Mouse (Mus musculus): ENCODE results near the gene Acap1. TPM values are rescaled to one million over a fixed set of nuclear protein-coding genes. Genes with fewer than 3 reads are reported as not detected.

The Acap1 gene
- polyA plus RNA-seq, 1 experiment from 2014 or later, result 0.83 TPM

DNA sequence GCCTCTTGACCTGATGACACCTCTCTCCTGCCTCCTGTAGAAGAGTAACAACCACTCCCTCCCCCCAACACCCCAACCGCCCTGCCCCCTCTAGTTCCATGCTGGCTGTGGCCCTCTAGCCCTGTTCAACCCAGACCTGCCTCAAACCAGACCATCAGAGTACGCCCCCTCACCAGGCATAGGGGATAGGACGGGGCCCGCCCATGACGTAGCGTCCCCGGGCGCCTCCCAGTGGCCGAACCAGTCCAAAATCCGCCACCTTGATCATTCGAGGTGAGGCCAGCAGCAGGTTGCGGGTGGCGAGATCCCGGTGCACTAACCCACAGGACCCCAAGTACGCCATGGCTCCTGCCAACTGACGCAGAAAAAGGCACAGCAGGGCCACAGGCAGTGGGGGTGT is 40.0 kb downstream of the Acap1 start:
- H3K9ac ChIP-seq, result no peak overlapping the region
- H3K36me3 ChIP-seq (replicated peaks), result peaks cover 17% of the 10 kb centered on the region
- peaks cover 12% of the 10 kb centered on the region for H3K4me1 ChIP-seq
- 0 out of 2 replicates have a peak overlapping the region, but pooled peaks have one; percentile 33 for H3K27ac ChIP-seq
- H3K27me3 ChIP-seq, result peaks cover 27% of the 10 kb centered on the region
- WGBS, result 16% methylated on average over 16 of the region's 16 CpGs
- H3K4me3 ChIP-seq (replicated peaks), result no peak overlapping the region
- no peaks in the 10 kb centered on the region for H3K9me3 ChIP-seq
- no peak; the same call in 1 of the 2 replicates for ATAC-seq (ENCODE audit: low FRiP score)
- peak overlapping the region; percentile 4; the same call in 1 of the 2 replicates for H3K4me2 ChIP-seq

DNA sequence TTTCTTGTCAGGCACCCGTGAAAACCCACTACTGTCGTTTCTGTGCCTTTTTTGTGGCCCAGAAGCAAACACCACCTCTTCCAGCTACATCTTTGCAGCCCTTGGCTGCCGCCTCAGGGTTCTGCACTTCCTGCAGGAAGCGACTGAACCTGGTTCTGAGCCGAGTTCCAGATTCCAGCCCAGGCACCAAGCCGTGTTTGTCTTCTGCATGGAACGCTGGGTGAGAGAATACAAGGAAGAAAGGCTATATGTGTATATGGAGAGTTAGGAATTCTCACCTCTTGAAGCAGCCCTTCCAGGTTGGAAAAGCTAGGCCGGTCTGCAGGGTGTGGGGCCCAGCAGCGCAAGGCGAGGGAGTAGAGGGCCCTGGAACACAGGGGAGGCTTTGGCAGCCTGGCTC is 40.7 kb downstream of the Acap1 start:
- Histone ChIP-seq H3K4me3 (replicated peaks) (no peak overlapping the region), H3K9me3 (no peaks in the 10 kb centered on the region), H3K9ac (no peak overlapping the region), H3K36me3 (replicated peaks) (peaks cover 23% of the 10 kb centered on the region), H3K4me1 (peaks cover 15% of the 10 kb centered on the region), H3K27me3 (peaks cover 23% of the 10 kb centered on the region), H3K27ac (0 out of 2 replicates have a peak overlapping the region, but pooled peaks have one; percentile 33), H3K4me2 (no peak overlapping the region)
- no peak for ATAC-seq (ENCODE audit: low FRiP score)
- WGBS, result 88% methylated on average over 10 of the region's 10 CpGs

DNA sequence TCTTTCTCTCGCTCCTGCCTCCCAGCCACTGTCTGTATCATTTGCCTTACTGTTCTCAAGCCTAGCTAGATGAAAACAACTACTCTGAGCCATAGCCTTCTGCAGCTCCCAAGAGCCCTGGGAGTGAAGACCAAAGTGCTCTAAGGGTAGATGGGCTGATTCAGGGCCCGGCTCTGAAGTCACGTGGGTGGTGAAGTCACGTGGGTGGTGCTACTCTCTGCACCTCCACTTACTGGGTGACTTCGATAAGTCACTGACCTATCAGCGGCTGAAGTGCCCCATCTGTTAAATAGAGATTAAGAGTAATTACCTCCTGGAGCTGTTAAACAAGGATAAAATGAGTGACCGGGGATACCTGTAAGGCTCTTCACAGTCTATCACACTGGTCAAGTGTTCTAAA is 41.3 kb downstream of the Acap1 start:
- WGBS, result 79% methylated on average over 7 of the region's 7 CpGs
- no peak for ATAC-seq (ENCODE audit: low FRiP score)
- Histone ChIP-seq H3K4me1 (peaks cover 15% of the 10 kb centered on the region), H3K27ac (no peak overlapping the region), H3K9ac (no peak overlapping the region), H3K36me3 (replicated peaks) (peaks cover 30% of the 10 kb centered on the region), H3K9me3 (no peaks in the 10 kb centered on the region), H3K4me2 (no peak overlapping the region), H3K4me3 (replicated peaks) (no peak overlapping the region), H3K27me3 (peaks cover 16% of the 10 kb centered on the region)

DNA sequence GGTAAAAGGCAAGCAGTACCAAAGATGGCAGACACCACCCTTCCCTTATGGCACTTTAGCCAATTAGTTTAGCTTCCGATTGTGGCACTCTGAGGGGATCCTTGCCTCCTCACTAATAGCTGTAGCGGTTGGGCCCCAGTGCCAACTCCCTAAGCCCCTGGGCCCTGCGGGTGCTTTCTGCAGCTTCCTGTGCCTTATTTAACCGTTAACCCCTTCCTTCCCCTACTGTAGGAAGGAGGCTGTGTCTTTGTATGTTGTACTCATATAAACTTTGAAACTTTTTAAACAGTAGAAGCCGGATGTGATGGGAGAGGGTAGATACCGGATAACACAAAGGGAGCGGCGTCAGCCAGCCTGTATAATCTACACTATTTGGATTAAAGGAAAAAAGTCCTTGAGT is 44.6 kb downstream of the Acap1 start:
- peaks cover 32% of the 10 kb centered on the region for H3K4me1 ChIP-seq

DNA sequence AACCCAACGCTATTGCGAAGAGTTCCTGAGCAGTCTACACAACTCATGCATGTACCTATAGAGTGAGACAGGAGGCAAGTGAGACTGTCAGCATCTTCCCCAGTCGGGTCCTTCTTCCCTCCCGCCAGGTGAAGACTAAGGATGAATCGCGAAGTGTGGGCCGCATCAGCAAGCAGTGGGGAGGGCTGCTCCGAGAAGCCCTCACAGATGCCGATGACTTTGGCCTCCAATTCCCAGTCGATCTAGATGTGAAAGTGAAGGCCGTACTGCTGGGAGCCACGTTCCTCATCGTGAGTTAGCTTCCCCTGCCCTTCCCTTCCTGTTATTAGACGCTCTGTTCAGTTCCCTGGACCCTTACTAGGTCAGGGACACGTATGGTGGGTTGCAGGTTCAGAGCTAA is 45.5 kb downstream of the Acap1 start:
- Histone ChIP-seq H3K9me3 (no peaks in the 10 kb centered on the region), H3K4me1 (peaks cover 33% of the 10 kb centered on the region), H3K9ac (no peak overlapping the region), H3K4me2 (no peak overlapping the region), H3K36me3 (replicated peaks) (peaks cover 40% of the 10 kb centered on the region), H3K27ac (no peak overlapping the region), H3K27me3 (no peaks in the 10 kb centered on the region), H3K4me3 (replicated peaks) (no peak overlapping the region)
- WGBS, result 92% methylated on average over 15 of the region's 15 CpGs
- ATAC-seq (ENCODE audit: low FRiP score), result no peak

More for the DNA sequence above, 44.6 kb downstream of the Acap1 start:
- H3K27me3 ChIP-seq, result no peaks in the 10 kb centered on the region
- H3K4me3 ChIP-seq (replicated peaks), result no peak overlapping the region
- peaks cover 40% of the 10 kb centered on the region for H3K36me3 ChIP-seq (replicated peaks)
- H3K9ac ChIP-seq, result no peak overlapping the region
- no peak for ATAC-seq (ENCODE audit: low FRiP score)
- no peak overlapping the region for H3K27ac ChIP-seq
- H3K4me2 ChIP-seq, result no peak overlapping the region
- 81% methylated on average over 8 of the region's 8 CpGs for WGBS
- no peaks in the 10 kb centered on the region for H3K9me3 ChIP-seq

DNA sequence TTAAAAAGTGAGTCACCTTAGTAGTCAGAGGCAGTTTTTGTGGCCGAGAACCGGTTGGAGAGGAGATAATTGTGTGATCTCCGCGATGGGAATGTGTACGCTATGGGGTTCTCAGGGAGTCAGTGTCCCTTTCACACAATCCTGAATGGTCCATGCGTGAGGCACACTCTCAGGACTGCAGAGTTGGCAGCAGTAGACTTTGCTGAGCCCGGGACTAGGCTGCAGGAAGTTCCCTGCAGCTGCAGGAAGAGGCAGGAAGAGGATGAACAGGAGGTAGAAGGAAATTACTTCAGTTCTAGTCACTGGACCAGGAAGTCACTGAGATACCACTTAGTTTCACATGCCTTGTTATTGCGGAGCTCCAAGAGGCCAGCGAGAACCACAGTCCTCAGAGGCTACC is 46.2 kb downstream of the Acap1 start:
- peaks cover 32% of the 10 kb centered on the region for H3K4me1 ChIP-seq
- H3K4me2 ChIP-seq, result no peak overlapping the region
- no peak overlapping the region for H3K27ac ChIP-seq
- ATAC-seq (ENCODE audit: low FRiP score), result no peak
- no peaks in the 10 kb centered on the region for H3K27me3 ChIP-seq
- peaks cover 40% of the 10 kb centered on the region for H3K36me3 ChIP-seq (replicated peaks)
- no peak overlapping the region for H3K4me3 ChIP-seq (replicated peaks)
- 92% methylated on average over 9 of the region's 9 CpGs for WGBS
- no peak overlapping the region for H3K9ac ChIP-seq
- H3K9me3 ChIP-seq, result no peaks in the 10 kb centered on the region

DNA sequence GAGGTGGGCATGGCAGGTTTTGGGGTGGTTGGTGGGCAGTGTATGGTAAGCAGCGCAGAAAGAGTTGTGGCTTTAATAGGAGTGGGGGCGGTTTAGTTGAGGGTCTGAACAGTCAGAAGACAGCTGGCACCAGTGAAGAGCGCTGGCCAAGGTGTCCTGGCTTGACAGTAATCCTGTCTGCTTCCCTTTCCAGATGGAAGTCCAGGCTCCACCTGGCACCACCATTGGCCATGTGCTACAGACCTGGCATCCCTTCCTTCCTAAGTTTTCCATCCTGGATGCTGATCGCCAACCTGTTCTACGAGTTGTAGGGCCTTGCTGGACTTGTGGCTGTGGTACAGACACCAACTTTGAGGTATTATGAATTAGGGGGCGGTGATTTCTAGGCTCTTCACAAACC is 47.3 kb downstream of the Acap1 start:
- ATAC-seq (ENCODE audit: low FRiP score), result no peak
- Histone ChIP-seq H3K4me3 (replicated peaks) (peak overlapping the region; percentile 67), H3K9me3 (no peaks in the 10 kb centered on the region), H3K9ac (peak overlapping the region; percentile 82; the same call in 1 of the 2 replicates), H3K27ac (no peak overlapping the region), H3K4me1 (peaks cover 32% of the 10 kb centered on the region), H3K4me2 (peak overlapping the region; percentile 61), H3K36me3 (replicated peaks) (peaks cover 40% of the 10 kb centered on the region), H3K27me3 (no peaks in the 10 kb centered on the region)
- WGBS, result 95% methylated on average over 6 of the region's 6 CpGs

DNA sequence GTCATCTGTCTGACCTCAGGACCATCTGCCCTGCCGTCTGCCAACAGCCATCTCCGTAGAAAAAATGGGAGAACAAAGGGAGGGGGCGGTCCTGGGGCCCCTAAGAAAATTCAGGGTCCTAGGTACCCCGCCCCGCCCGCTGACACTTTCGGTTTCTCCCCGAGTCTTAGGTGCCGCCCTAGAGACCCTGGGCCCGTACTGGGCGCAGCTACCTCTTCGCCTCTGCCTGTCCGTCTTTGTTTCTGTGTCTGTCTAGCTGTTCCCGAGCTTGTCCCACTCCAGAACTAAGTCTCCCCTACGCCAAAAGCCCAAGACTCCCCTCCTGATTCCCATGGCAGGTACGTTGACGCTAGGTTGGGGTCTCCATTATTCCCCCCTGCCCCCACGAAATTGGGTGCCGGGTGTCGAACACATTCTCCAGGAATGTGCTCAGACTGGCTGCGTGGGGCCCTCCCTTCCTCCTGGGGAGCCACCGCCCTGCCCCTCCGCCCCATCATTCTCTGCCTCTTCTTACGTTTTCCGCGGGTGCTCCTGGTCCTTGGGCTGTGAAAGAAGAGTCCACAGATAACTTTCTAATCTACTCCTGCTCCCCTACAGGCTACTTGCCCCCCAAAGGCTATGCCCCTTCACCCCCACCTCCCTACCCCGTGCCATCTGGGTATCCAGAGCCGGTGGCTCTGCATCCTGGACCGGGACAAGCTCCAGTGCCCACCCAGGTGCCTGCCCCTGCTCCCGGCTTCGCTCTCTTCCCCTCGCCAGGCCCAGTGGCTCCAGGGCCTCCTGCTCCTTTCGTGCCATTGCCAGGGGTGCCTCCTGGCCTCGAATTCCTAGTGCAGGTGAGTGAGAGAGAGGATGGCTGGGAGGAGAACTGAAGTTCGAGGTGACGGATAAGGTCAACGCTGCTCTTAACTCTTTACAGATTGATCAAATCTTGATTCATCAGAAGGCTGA is 48.3 kb downstream of the Acap1 start:
- WGBS, result 16% methylated on average over 34 of the region's 37 CpGs
- no peaks in the 10 kb centered on the region for H3K27me3 ChIP-seq
- peak overlapping the region; percentile 67 for H3K4me3 ChIP-seq (replicated peaks)
- ATAC-seq (ENCODE audit: low FRiP score), result peak; percentile 39
- peak overlapping the region; percentile 96 for H3K27ac ChIP-seq
- H3K4me1 ChIP-seq, result peaks cover 32% of the 10 kb centered on the region
- H3K4me2 ChIP-seq, result peak overlapping the region; percentile 61
- peak overlapping the region; percentile 82 for H3K9ac ChIP-seq
- no peaks in the 10 kb centered on the region for H3K9me3 ChIP-seq
- peaks cover 40% of the 10 kb centered on the region for H3K36me3 ChIP-seq (replicated peaks)

DNA sequence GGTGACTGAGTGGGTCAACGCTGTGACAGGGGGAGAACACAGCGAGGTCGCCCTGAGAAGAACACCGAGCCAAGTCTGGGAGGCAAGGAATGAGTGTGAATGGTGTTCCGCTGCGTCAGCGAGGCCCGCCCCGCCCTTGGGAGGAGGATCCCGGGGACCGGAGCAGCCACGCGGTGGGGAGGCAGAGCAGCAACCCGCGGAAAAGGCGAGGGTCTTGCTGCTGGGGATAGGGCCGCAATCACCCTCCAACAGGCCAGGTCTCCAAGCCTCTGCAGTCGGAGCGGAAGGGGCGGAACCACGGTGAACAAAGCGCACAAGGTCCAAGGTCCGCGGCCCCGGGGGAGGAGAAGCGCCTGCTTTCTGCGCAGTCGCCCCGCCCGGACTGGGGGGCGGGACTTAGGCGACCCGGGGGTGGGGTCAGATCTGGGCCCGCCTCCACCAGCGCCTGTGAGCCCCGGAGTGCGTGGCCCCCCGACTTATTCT is 49.1 kb downstream of the Acap1 start, which contains the start of gene Plscr3:
Plscr3 (plus strand) TSS at position 179 of the 483 bp plus-strand sequence.
- WGBS, result under 1% methylated on average over 38 of the region's 38 CpGs
- Histone ChIP-seq H3K4me2 (peak within 1 kb of the TSS; percentile 61), H3K4me3 (replicated peaks) (peak within 1 kb of the TSS; percentile 67), H3K27me3 (no peaks in the 10 kb centered on the region), H3K27ac (peak within 1 kb of the TSS; percentile 96), H3K36me3 (replicated peaks) (peaks cover 33% of the 10 kb centered on the region), H3K9ac (peak within 1 kb of the TSS; percentile 82), H3K4me1 (peaks cover 32% of the 10 kb centered on the region), H3K9me3 (no peaks in the 10 kb centered on the region)
- peak; percentile 91 for ATAC-seq (ENCODE audit: low FRiP score)

DNA sequence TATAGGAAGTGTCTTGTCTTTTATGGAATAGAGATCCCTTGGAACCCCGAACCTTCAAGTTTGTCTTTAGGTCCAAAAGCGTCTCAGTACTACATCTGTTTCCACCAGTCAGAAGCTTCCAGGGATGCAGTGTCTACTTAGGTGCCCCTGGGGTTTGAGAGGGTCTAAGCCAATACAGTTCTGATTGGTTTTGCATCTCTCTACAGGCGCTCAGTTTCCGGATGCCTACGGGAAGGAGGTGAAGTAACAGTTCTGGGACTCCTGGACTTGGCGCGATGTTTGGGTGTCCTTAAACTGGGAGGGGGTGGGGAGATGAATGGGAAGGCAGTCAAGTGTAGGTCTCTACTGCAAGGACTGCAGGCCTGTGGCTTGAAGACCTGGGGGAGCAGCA is 56.6 kb downstream of the Acap1 start:
- Histone ChIP-seq H3K4me1 (peaks cover 43% of the 10 kb centered on the region), H3K4me2 (peak overlapping the region; percentile 80), H3K9ac (peak overlapping the region; percentile 67), H3K9me3 (no peaks in the 10 kb centered on the region), H3K4me3 (replicated peaks) (peak overlapping the region; percentile 87), H3K36me3 (replicated peaks) (peaks cover 2% of the 10 kb centered on the region; the same call in 1 of the 2 replicates), H3K27me3 (peaks cover 4% of the 10 kb centered on the region), H3K27ac (peak overlapping the region; percentile 77)
- ATAC-seq (ENCODE audit: low FRiP score), result no peak
- under 1% methylated on average over 7 of the region's 7 CpGs for WGBS

DNA sequence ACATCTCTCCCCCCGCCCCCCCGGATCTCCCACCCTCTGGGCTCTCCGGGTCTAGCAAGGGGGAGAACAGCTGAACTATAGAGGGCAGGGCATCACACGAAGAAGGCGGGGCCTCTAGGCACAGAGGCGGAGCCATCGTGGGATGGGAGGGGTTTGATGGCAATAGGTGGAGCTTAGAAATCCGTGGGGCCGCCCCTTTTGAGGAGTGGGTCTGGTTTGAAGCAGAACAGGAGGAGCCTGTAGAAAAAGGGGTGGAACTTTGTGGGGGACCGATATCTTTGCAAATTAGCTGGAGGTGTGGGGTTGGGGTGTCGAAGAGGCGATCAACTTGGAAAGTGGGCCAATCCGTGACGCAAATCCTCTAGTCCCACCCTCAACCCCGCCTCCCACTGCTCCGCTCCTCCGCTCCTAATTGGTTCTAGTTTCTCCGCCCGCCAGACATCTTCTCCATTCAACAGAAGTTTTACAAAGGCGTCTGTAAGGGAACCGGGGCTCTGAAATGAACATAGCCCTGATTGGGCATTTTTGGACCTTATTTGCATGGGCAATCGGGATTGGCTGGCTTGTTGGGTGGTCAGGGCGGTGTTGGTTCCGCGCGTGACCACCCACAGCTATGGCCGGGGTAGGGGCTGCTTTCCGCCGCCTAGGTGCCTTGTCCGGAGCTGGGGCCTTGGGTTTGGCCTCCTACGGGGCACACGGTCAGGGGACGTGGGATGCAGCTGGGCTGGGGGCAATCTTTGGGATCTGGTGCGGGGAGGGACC is 57.2 kb downstream of the Acap1 start, which contains the start of gene Tmem256:
Tmem256 (plus strand) TSS at position 563 of the 762 bp plus-strand sequence.
- Histone ChIP-seq H3K4me2 (peak within 1 kb of the TSS; percentile 80), H3K4me1 (peaks cover 46% of the 10 kb centered on the region), H3K27ac (peak within 1 kb of the TSS; percentile 96), H3K9me3 (no peaks in the 10 kb centered on the region), H3K36me3 (replicated peaks) (peaks cover 8% of the 10 kb centered on the region), H3K9ac (peak within 1 kb of the TSS; percentile 94), H3K27me3 (peaks cover 7% of the 10 kb centered on the region), H3K4me3 (replicated peaks) (peak within 1 kb of the TSS; percentile 87)
- peak; percentile 88 for ATAC-seq (ENCODE audit: low FRiP score)
- under 1% methylated on average over 34 of the region's 34 CpGs for WGBS

DNA sequence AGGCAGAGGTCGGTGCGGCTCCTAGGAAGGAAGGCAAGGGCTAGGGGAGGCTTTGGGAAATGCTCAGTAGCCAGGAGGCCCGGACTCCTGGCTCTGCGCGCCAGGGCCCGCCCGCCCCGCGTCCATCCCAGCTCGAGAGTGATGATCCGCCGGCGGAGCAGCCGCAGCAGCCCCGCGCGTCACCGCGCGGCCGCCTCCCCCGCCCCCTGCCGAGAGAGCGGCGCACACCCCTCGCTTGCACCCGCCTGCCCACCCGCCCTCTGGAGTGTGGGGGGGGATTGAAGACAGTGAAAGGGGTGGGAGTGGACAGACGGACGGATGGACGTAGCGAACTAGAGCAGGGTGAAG is 57.8 kb downstream of the Acap1 start, which contains the start of gene Nlgn2:
Nlgn2 (minus strand) TSS at position 181 of the 348 bp plus-strand sequence.
- H3K4me3 ChIP-seq (replicated peaks), result peak within 1 kb of the TSS; percentile 87
- peak within 1 kb of the TSS; percentile 80 for H3K4me2 ChIP-seq
- peaks cover 46% of the 10 kb centered on the region for H3K4me1 ChIP-seq
- peak within 1 kb of the TSS; percentile 96 for H3K27ac ChIP-seq
- peaks cover 7% of the 10 kb centered on the region for H3K27me3 ChIP-seq
- no peaks in the 10 kb centered on the region for H3K9me3 ChIP-seq
- peaks cover 13% of the 10 kb centered on the region for H3K36me3 ChIP-seq (replicated peaks)
- peak; percentile 66; the same call in 1 of the 2 replicates for ATAC-seq (ENCODE audit: low FRiP score)
- H3K9ac ChIP-seq, result peak within 1 kb of the TSS; percentile 94
- under 1% methylated on average over 30 of the region's 32 CpGs for WGBS
